Comparison of ENCODE assay signal across 25 mouse cellular contexts in the genomic region with DNA sequence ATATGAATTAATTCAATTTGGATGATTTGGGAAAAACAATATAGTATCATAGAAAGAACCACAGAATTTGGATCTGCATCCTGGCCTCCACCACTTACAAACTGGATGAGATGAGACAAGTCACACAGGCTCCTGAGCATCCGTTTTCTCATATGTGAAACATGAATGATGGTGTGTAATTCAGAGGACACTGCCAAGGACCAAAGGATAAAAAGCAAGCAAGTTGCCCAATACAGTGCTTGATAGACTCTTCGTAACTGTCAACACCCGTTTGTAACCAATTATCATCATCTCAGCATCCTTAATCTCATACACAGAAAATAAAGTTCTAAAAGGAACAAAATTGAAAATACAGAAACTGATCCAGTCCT.
"Had no signal": no experiment of that assay in that cellular context is flagged by ENCODE, and none has a peak within 500 bp of the region (broad histone marks: within the 10 kb centered on the region; RNA-seq: fewer than 3 reads in every experiment).

No protein-coding gene starts in this region.

- ATAC-seq: hindbrain, postnatal 0 days; intestine, embryonic 16.5 days; liver, embryonic 12.5 days had no signal

- H3K4me3 ChIP-seq: heart, adult 2 months; heart, embryonic 13.5 days; heart, embryonic 15.5 days; hindbrain, embryonic 13.5 days; hindbrain, embryonic 15.5 days; kidney, embryonic 15.5 days; limb, embryonic 13.5 days; limb, embryonic 15.5 days; liver, embryonic 12.5 days had no signal

- H3K27ac ChIP-seq: heart, adult 2 months; heart, embryonic 13.5 days; heart, embryonic 15.5 days; hindbrain, embryonic 13.5 days; hindbrain, embryonic 15.5 days; hindbrain, postnatal 0 days; kidney, embryonic 15.5 days; kidney, postnatal 0 days; limb, embryonic 13.5 days; limb, embryonic 15.5 days; liver, embryonic 12.5 days; liver, embryonic 14.5 days had no signal

- H3K27me3 ChIP-seq: heart, embryonic 13.5 days; heart, embryonic 15.5 days; hindbrain, embryonic 13.5 days; hindbrain, embryonic 15.5 days; kidney, embryonic 15.5 days; limb, embryonic 13.5 days; limb, embryonic 15.5 days; liver, embryonic 12.5 days had no signal

- H3K4me2 ChIP-seq: heart, embryonic 11.5 days; heart, embryonic 13.5 days; heart, embryonic 15.5 days; hindbrain, embryonic 13.5 days; hindbrain, embryonic 15.5 days; kidney, embryonic 15.5 days; limb, embryonic 13.5 days; limb, embryonic 15.5 days; liver, embryonic 12.5 days had no signal

- H3K36me3 ChIP-seq: heart, embryonic 13.5 days; heart, embryonic 15.5 days; hindbrain, embryonic 13.5 days; hindbrain, embryonic 15.5 days; kidney, embryonic 15.5 days; limb, embryonic 13.5 days; limb, embryonic 15.5 days; liver, embryonic 12.5 days had no signal

- H3K4me1 ChIP-seq: heart, embryonic 13.5 days; heart, embryonic 15.5 days; hindbrain, embryonic 13.5 days; hindbrain, embryonic 15.5 days; kidney, embryonic 15.5 days; limb, embryonic 13.5 days; limb, embryonic 15.5 days had no signal

- DNase-seq: gastrocnemius, postnatal 14 days; gastrocnemius, postnatal 36 days; heart, adult 11 months; heart, adult 2 months; heart, postnatal 14 days; heart, postnatal 36 days; kidney, adult 11 months; kidney, adult 2 months; kidney, adult 9 months; kidney, postnatal 14 days; kidney, postnatal 36 days; left cerebral cortex, postnatal 4 days had no signal

- H3K9ac ChIP-seq: heart, embryonic 13.5 days; heart, embryonic 15.5 days; hindbrain, embryonic 13.5 days; hindbrain, embryonic 15.5 days; kidney, embryonic 15.5 days; limb, embryonic 13.5 days; limb, embryonic 15.5 days; liver, embryonic 12.5 days; liver, embryonic 14.5 days had no signal

- H3K9me3 ChIP-seq: heart, embryonic 13.5 days; heart, embryonic 15.5 days; hindbrain, embryonic 13.5 days; hindbrain, embryonic 15.5 days; kidney, embryonic 15.5 days; limb, embryonic 13.5 days; limb, embryonic 15.5 days; liver, embryonic 12.5 days had no signal
